Mouse (Mus musculus) layer of hippocampus, adult 2 months (tissue): ENCODE measurements around the gene Gm614. TPM values are rescaled to one million over a fixed set of nuclear protein-coding genes. Genes with fewer than 3 reads are reported as not detected.

Source experiments
- DNase-seq, 2 experiments: peaks; one replicate each; pipeline ENCODE4 v3.0.0; 2022; ENCODE audit warnings: low spot score in 2 of 2
- H3K27ac ChIP-seq: fragments of 200-600 bp; 2 replicates; pipeline ENCODE4 v1.8.1; 2022
- H3K4me3 ChIP-seq: fragments of 200-600 bp; 2 replicates; pipeline ENCODE4 v1.8.1; 2022; ENCODE audit warnings: mild to moderate bottlenecking
- CTCF ChIP-seq: fragments of 200-600 bp; conservative IDR thresholded peaks from 2 replicates; pipeline ENCODE4 v1.8.1; 2022; ENCODE audit warnings: antibody characterized with exemption, mild to moderate bottlenecking, moderate library complexity
- long read RNA-seq, 2 experiments: library from polyadenylated mRNA; stranded (forward); transcript quantifications; one replicate each; pipeline ENCODE4 v2.0.0; 2021; ENCODE audit warnings: borderline mapping rate in 2 of 2
- total RNA-seq, 2 experiments: library from RNA; stranded (reverse); gene quantifications; 2 replicates each; pipeline ENCODE4 v1.2.3; 2021

The Gm614 gene
- not detected for total RNA-seq
- long read RNA-seq, experiment 1 = 0 reads
- long read RNA-seq, experiment 2 = 0 reads

- TF ChIP-seq CTCF = no peak
- DNase-seq = no peak
- H3K27ac ChIP-seq = no peak within 1 kb of the TSS
Observed at GRCm38 (mm10) chrX:101263892-101264291, at the start of gene Gm614. Gene Gm614, minus strand, starts transcription at chrX:101263992.

GRCm38 (mm10) chrX:101309299-101309698 is 45.5 kb upstream of the Gm614 start:
- Histone ChIP-seq H3K27ac (peak overlapping the region; percentile 55; the same call in 1 of the 2 replicates), H3K4me3 (no peak overlapping the region)
- TF ChIP-seq CTCF = no peak
- DNase-seq = peak in 1 of 2 experiments; percentile 39

More at GRCm38 (mm10) chrX:101263892-101264291, at the start of gene Gm614:
- H3K4me3 ChIP-seq = no peak within 1 kb of the TSS

GRCm38 (mm10) chrX:101304646-101305045 is 40.9 kb upstream of the Gm614 start:
- Histone ChIP-seq H3K27ac (peak overlapping the region; percentile 73; the same call in 1 of the 2 replicates), H3K4me3 (no peak overlapping the region; the same call in 1 of the 2 replicates)
- TF ChIP-seq CTCF = no peak
- DNase-seq = no peak

- Histone ChIP-seq H3K4me3 (peak overlapping the region; percentile 54), H3K27ac (peak overlapping the region; percentile 73)
- DNase-seq = no peak
- TF ChIP-seq CTCF = peak; percentile 55
Observed at GRCm38 (mm10) chrX:101301654-101302053, 37.9 kb upstream of the Gm614 start.

GRCm38 (mm10) chrX:101300427-101301030 is 36.7 kb upstream of the Gm614 start:
- TF ChIP-seq CTCF = no peak
- Histone ChIP-seq H3K27ac (peak overlapping the region; percentile 95; the same call in 1 of the 2 replicates), H3K4me3 (peak overlapping the region; percentile 72)
- DNase-seq = no peak

GRCm38 (mm10) chrX:101299473-101300426 is 36.0 kb upstream of the Gm614 start:
- no peak for DNase-seq
- TF ChIP-seq CTCF = no peak
- Histone ChIP-seq H3K27ac (peak overlapping the region; percentile 95), H3K4me3 (peak overlapping the region; percentile 72)

DNA sequence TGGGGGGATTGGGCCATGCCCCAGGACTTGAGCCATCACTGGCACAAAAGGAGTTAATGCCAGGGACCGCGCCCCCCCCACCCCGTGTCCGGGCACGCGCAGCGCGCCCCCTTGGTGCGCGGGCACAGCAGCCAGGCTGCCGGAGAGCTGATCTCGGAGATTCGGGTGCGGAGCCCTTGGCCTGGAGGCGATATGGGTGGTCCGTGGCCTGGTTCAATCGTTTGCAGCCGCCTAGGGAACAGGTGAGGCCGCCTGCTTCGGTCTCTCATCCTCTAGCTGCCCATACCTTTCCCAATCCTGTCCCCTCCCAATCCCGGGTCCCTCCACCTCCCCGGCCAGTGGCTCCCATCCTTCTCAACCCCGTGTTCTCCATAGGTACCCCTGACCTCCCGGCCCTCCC is 35.3 kb upstream of the Gm614 start, which contains the start of gene Nlgn3:
Nlgn3 (plus strand) TSS at position 114 of the 400 bp plus-strand sequence.
- peak in 1 of 2 experiments; percentile 68 for DNase-seq
- no peak for TF ChIP-seq CTCF
- H3K27ac ChIP-seq = peak within 1 kb of the TSS; percentile 95
- H3K4me3 ChIP-seq = peak within 1 kb of the TSS; percentile 72

GRCm38 (mm10) chrX:101290111-101290510 is 26.3 kb upstream of the Gm614 start:
- H3K4me3 ChIP-seq = no peak overlapping the region
- no peak overlapping the region for H3K27ac ChIP-seq
- TF ChIP-seq CTCF = no peak
- DNase-seq = no peak

DNA sequence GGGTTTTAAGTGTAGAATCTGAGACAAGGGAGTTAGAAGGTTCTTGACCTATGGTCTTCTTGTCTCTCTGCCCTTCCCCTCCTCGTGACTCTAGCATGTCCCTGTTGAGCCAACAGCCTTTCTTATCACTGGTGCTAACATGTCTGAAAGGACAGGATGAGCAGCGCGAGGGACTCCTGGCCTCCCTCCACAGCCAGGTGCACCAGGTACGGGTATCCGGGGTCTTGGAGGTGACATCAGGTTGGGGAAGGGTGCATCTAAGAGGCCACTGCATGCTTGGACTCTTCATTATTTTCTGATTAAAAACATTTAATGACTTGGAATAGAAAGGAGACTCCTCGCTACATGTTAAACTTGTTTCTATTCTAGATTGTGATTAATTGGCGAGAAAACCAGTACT is 25.2 kb upstream of the Gm614 start:
- no peak for DNase-seq
- H3K27ac ChIP-seq = no peak overlapping the region
- no peak for TF ChIP-seq CTCF
- H3K4me3 ChIP-seq = no peak overlapping the region

DNA sequence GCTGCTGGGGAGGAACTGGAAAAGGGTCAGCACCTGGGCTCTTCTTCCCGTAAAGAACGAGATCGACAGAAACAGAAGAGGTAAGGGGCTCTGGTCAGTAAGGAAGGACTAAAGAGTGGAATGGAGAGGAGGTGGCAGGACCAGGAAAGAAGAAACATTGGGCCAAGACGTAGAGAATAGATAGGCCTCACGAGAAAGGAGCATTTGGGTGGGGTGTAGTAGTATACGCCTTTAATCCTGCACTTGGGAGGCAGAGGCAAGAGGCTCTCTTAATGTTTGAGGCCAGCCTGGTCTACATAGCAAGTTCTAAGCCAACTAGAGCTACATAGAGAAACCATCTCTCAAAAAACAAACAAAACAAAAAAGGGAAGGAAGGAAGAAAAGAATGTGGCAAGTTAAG is 24.6 kb upstream of the Gm614 start:
- no peak for TF ChIP-seq CTCF
- Histone ChIP-seq H3K4me3 (no peak overlapping the region), H3K27ac (no peak overlapping the region)
- DNase-seq = no peak

- no peak for DNase-seq
- H3K4me3 ChIP-seq = no peak overlapping the region
- no peak overlapping the region for H3K27ac ChIP-seq
- no peak for TF ChIP-seq CTCF
Observed at GRCm38 (mm10) chrX:101287543-101287942, 23.8 kb upstream of the Gm614 start.

GRCm38 (mm10) chrX:101285953-101286670 is 22.3 kb upstream of the Gm614 start:
- no peak overlapping the region for H3K27ac ChIP-seq
- TF ChIP-seq CTCF = no peak
- no peak for DNase-seq
- H3K4me3 ChIP-seq = no peak overlapping the region

GRCm38 (mm10) chrX:101285534-101285933 is 21.7 kb upstream of the Gm614 start:
- H3K27ac ChIP-seq = no peak overlapping the region
- peak; percentile 78 for TF ChIP-seq CTCF
- H3K4me3 ChIP-seq = no peak overlapping the region
- peak; percentile 63 to 69 for DNase-seq
